Mouse (Mus musculus): ENCODE measurements around the gene Cavin3.
"Not testable (repeated sequence)": the region's sequence is repeated elsewhere in the genome, so short reads cannot be mapped to it uniquely, and the experiment has no call there.

Cavin3 gene

DNA sequence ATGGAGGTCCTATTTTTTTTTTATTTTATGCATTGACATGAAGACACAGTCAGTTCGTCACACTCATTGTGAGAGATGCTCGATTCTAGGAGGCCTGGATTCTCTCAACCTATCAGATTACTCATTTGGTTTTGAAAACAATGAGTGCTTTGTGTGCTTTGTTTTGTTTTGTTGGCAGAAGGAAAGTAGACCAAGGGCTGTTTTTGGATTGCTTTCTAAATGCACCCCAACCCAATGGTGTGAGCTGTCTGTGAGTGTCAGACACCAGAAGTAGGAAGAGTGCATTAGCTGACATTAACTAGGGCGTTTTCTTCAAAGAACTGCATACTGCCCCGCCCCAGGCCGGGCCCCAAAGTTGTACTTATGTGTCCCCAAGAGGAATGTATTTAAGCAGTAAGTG is 2.0 kb downstream of the Cavin3 start:
- no peak for DNase-seq

- DNase-seq = no peak
Observed at GRCm38 (mm10) chr7:105479232-105479631, 2.9 kb downstream of the Cavin3 start.

GRCm38 (mm10) chr7:105478344-105478743 is 3.8 kb downstream of the Cavin3 start:
- DNase-seq = no peak

DNA sequence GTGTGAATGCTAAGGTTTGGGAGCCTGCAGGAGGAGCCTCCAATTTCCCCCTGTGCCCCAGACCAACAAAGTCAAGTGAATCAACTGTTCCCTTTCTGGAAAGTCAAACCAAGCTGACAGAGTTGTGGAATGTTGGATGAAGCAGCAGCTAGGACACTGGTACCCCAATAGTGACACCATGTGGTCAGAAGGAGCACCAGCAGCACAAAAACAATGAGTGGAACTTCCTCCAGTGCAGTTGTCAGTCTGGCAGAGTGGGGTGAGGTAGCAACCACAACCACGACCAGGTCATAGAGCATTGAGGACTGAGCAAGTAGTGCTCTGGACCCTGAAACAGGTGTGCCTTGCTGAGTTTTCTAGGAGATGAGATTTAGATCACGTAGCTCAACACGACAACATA is 4.3 kb downstream of the Cavin3 start:
- peak; percentile 45 to 62 for DNase-seq

GRCm38 (mm10) chr7:105477433-105477700 is 4.7 kb downstream of the Cavin3 start:
- DNase-seq = no peak

- DNase-seq = no peak
Observed at GRCm38 (mm10) chr7:105476683-105477432, 5.2 kb downstream of the Cavin3 start.

DNA sequence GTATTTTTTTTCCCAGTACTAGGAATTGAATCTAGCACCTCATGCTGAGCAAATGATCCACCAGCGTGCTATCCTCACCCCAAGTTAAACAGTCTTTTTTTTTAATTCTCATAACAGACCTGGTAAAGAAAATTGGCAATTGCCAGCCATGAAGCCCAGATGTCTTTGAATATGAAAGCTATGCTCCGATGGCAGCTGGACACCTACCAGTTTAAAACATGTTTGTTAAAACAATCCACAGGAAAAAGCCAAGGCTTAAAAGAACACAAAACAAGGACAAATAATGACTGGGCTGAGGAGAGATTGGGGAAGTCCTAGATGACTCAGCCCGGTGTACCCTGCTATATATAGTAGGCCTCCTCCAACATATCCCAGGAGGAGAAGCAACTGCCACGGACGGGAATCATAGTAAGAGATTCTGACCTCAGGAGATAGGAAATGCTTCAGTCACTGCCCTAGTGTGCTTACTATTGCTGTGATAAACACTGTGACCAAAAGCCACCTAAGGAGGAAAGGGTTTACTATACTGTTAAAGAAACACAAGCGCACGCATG is 6.6 kb downstream of the Cavin3 start:
- no peak for DNase-seq

GRCm38 (mm10) chr7:105474771-105475315 is 7.3 kb downstream of the Cavin3 start:
- DNase-seq = no peak

DNA sequence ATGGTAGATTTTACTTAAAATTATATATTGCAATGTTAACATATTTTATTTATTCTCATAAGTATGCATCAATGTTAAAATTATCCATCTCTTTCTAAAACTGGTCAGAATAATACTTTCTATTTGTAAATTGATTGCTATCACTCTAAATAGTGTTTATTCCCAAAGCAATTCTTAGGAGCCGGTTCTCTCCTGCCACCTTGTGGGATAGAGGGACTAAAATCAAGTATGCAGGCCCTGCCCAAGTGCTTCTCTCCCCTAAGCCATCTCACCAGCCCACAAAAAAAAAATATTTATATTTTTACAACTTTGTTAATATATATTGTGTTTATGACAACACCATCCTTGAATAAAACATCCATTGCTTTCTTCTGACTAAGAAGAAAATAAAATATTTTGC is 9.5 kb downstream of the Cavin3 start:
- no peak for DNase-seq

DNA sequence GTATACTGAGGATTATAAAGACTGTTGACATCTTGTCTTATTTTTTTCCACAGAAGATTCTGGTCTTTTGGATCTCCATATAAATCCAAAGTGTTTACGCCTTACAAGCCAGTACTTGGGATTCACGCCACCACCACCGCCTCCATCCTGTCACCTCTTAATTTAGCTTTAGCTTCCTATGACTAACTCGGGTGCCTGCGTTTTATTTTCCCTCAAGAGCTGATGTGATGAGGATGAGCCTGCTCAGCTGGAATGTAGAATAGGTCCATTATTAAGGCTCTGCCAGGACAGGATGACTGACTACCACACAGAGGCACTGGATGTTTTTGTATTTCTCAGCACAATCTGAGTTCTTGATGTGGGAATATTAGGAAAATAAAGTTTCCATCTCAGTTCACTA is 16.6 kb downstream of the Cavin3 start:
- not testable (repeated sequence) for DNase-seq

DNA sequence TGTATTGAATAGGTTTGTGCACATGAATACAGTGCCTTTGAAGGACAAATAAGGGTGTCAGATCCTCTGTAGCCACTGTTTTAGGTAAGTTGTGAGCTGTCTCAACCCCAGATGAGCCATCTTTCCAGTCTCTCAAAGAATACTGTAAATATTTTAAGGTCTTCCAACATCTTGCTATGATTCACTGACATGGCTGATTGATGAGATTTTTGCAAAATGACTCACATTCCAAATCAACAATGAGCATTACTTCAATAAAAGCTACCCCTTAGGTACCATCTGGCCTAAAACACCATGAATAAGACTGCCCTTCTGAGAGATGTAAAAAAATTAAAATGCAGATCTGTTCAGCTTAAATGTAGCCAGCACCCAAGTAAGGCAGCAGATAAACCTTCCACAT is 23.6 kb downstream of the Cavin3 start:
- no peak for DNase-seq

DNA sequence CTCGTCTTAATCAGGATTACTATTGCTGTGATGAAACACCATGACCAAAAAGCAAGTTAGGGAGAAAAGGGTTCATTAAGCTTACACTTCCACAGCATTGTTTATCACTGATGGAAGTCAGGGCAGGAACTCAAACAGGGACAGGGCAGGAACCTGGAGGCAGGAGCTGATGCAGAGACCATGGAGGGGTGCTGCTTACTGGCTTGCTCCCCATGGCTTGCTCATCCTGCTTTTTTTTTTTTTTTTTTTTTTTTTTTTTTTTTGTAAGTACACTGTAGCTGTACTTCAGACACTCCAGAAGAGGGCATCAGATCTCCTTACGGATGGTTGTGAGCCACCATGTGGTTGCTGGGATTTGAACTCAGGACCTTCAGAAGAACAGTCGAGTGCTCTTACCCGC is 28.8 kb downstream of the Cavin3 start:
- DNase-seq = not testable (repeated sequence)

- DNase-seq = no peak
Observed at GRCm38 (mm10) chr7:105445076-105445475, 37.0 kb downstream of the Cavin3 start.

DNA sequence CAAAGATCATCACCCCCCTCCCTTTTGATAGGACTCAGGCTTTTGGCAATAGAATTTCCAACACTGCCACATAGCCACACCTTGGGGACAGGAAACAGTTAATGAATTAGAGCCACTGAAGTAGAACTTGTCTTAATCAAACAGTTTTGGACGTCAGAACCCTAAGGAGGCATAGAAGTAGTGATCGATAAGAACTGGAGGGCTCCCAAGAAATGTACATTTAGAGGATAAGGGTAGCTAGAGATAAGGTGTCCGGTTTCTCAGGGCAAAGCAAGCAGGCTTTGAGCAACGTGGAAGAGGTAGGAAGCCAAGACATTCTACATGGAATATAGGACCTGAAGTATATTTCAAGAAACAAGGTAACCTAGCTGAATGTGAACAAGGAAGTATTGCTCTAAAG is 40.7 kb downstream of the Cavin3 start:
- DNase-seq = no peak

DNA sequence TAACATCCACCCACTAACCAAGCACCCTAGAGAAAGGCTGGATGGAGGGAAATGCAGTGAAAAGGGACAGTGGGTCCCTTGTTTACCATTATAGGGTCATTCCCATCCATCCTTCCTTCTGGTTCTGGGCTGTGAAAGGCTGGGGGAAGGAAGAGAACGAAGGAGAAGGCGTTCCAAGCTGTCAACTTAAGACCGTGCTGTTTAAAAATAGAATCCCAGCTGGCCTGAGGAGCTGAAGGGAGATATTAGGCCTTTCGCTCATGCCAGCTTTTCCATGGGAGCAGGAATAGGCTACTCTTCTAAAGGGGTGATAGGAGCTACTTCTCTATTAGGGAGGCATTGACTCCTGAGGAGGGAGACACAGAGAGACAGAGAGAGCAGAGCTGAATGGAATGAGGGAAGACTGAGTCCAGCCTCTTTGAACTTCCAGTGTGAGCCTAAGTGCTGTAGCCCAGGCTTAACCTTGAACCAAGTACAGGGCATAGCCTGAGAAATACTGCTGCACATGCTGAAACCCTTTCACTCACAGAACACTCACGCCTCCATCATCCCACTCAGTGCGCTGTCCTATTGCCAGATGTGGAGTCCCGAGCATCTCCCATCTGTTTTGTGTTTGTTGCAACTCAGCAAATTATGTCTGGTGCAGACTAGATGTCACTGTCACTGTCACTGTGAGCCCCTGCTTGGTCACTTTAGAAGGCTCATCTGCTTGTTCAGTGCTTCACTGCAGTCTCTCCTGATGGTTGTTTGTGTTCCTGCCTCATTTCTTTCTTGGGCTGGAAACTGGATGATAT is 43.9 kb downstream of the Cavin3 start:
- DNase-seq = peak in 1 of 2 experiments; percentile 31

DNA sequence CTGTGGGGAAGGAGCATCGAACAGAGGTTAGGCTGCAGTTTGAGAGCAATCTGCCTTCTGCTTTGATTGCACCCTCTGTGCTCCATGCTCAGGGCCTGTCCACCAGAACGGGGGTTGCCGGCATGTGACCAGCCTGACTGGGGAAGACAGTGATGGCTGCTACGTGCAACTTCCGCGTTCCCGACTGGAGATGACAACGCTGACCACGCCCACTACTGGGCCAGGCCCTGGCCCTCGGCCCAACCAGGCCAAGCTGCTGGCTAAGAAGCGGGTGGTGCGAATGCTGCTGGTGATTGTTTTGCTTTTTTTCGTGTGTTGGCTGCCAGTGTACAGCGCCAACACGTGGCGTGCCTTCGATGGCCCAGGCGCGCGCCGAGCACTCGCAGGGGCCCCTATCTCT is 47.3 kb downstream of the Cavin3 start:
- DNase-seq = peak; percentile 17 to 55

- no peak for DNase-seq
Observed at GRCm38 (mm10) chr7:105433859-105434258, 48.2 kb downstream of the Cavin3 start.

- DNase-seq = no peak
Observed at GRCm38 (mm10) chr7:105432058-105432457, 50.0 kb downstream of the Cavin3 start.
